Mouse (Mus musculus) midbrain, embryonic 13.5 days (tissue): ENCODE measurements around the gene Rnf186. TPM values are rescaled to one million over a fixed set of nuclear protein-coding genes. Genes with fewer than 3 reads are reported as not detected.
A peak's percentile ranks its signal among the peaks of the same experiment; 100 is the strongest.
"Not testable (repeated sequence)": the region's sequence is repeated elsewhere in the genome, so short reads cannot be mapped to it uniquely, and the experiment has no call there.

ENCODE experiments used
- ATAC-seq: fragments of 200-750 bp; cut with Nextera tagmentation; 2 replicates; pipeline ENCODE4 v1.8.0; 2017; ENCODE audit warnings: mild to moderate bottlenecking, moderate TSS enrichment, moderate library complexity
- H3K27ac ChIP-seq: fragments of 300-500 bp; sonication (generic); 2 replicates; pipeline ENCODE4 v1.5.1; 2015; ENCODE audit warnings: inconsistent platforms, mild to moderate bottlenecking, moderate library complexity
- H3K27me3 ChIP-seq: fragments of 300-500 bp; sonication (generic); 2 replicates; pipeline ENCODE4 v1.6.1; 2015; ENCODE audit warnings: mild to moderate bottlenecking, inconsistent platforms
- H3K36me3 ChIP-seq: fragments of 300-500 bp; sonication (generic); 2 replicates; pipeline ENCODE4 v1.6.1; 2015; ENCODE audit warnings: mild to moderate bottlenecking, inconsistent platforms
- H3K4me1 ChIP-seq: fragments of 300-500 bp; sonication (generic); replicated peaks from 2 replicates; pipeline ENCODE4 v1.6.1; 2015; ENCODE audit warnings: inconsistent platforms
- H3K4me2 ChIP-seq: fragments of 300-500 bp; sonication (generic); replicated peaks from 2 replicates; pipeline ENCODE4 v1.6.1; 2015; ENCODE audit warnings: moderate library complexity, mild to moderate bottlenecking, inconsistent platforms
- H3K4me3 ChIP-seq: fragments of 300-500 bp; sonication (generic); replicated peaks from 2 replicates; pipeline ENCODE4 v1.5.1; 2015; ENCODE audit warnings: mild to moderate bottlenecking, inconsistent platforms
- H3K9ac ChIP-seq: fragments of 300-500 bp; sonication (generic); replicated peaks from 2 replicates; pipeline ENCODE4 v1.6.1; 2015; ENCODE audit warnings: mild to moderate bottlenecking, inconsistent platforms
- H3K9me3 ChIP-seq: fragments of 300-500 bp; sonication (generic); 2 replicates; pipeline ENCODE4 v1.6.1; 2016; ENCODE audit warnings: mild to moderate bottlenecking, inconsistent platforms
- WGBS: fragments of 180-500 bp; shearing (Covaris S2); methylation state at CpG from one replicate; pipeline ENCODE4 v1.1.7; 2015; 5-methylcytosine and 5-hydroxymethylcytosine counted together
- polyA plus RNA-seq: library from polyadenylated mRNA; unstranded; fragments of >200 nt; fragmentation: Nextera tagmentation; extraction: Ambion mirVana; gene quantifications from 2 replicates; pipeline ENCODE4 v1.2.1, GENCODE M21; 2015

The Rnf186 gene
- polyA plus RNA-seq, 1 experiment from 2014 or later = 0.20 TPM

DNA sequence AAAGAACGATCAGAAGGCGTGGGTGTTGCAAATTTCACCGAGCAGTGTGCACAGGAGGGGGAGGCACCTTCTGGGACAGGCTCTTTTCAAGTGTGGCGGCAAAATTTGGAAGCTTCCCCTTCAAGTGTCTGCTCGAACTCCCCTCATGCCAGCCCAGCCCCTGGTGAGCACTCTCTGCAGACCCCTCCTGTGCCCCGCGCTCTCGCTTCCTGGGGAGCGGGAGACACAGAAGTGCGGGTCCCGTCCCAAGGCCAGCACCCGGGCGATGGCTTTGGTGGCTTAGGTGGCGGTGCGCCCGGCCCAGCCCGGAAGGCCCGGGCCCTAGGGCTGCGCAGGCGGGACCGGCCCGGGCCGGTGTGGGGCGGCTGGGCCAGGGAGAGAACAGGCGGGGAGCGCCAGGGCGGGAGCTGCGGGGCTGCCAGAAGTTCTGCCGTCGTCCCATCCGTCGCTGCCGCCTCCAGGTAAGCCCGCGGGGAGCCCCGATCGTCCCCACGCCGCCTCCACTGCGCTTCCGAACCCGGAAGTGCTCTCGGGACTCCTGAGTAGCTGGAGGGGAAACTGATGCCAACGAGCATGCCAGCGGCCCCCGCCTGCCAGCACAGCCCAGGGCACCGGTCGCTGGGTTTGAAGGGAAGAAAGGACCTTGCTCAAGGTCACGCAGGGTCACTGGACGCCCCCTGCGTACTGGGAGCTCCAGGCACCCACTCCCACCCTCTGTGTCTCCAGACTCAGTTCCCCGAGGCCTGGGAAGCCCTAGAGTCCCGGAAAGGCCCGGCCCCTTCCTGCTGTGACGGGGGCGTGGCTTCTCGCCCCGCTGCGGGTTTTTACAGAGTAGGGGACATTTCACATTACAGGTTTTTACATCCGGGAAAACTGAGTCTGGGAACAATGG lies 6.2 kb downstream of the Rnf186 start, which contains the start of gene Tmco4:
Tmco4 (plus strand) TSS at position 62 of the 892 bp plus-strand sequence.
- Histone ChIP-seq H3K4me3 (peak within 1 kb of the TSS; percentile 43), H3K4me2 (peak within 1 kb of the TSS; percentile 79), H3K9me3 (no peaks in the 10 kb centered on the region), H3K9ac (peak within 1 kb of the TSS; percentile 63), H3K27me3 (peaks cover 4% of the 10 kb centered on the region), H3K27ac (no peak within 1 kb of the TSS), H3K4me1 (peaks cover 16% of the 10 kb centered on the region), H3K36me3 (no peaks in the 10 kb centered on the region)
- ATAC-seq = peak; percentile 64
- 1% methylated on average over 58 of the region's 60 CpGs for WGBS

DNA sequence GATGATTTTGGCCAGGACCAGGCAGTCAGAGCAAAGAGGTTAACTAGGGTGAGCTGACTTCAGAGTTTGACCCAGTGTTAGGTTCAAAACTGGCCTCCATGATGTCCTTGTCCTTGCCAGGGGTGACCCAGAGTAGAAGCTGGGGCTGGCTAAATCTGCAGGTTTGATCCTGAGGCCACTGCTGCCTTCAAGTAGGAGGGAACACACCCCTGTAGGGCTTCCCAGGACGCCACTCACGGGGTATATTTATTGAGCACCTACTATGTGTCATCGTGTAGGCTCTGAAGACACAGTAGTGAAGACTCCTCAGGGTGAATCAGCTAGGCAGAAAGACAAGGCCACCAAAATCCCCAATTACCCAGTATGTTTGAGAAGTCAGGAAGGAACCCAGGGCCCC lies 6.8 kb downstream of the Rnf186 start:
- WGBS = 59% methylated on average over 3 of the region's 3 CpGs
- ATAC-seq = no peak
- Histone ChIP-seq H3K36me3 (no peaks in the 10 kb centered on the region), H3K9me3 (no peaks in the 10 kb centered on the region), H3K9ac (peak overlapping the region; percentile 63; the same call in 1 of the 2 replicates), H3K4me1 (peaks cover 16% of the 10 kb centered on the region), H3K27ac (no peak overlapping the region), H3K4me2 (peak overlapping the region; percentile 79), H3K4me3 (peak overlapping the region; percentile 43), H3K27me3 (peaks cover 4% of the 10 kb centered on the region)

DNA sequence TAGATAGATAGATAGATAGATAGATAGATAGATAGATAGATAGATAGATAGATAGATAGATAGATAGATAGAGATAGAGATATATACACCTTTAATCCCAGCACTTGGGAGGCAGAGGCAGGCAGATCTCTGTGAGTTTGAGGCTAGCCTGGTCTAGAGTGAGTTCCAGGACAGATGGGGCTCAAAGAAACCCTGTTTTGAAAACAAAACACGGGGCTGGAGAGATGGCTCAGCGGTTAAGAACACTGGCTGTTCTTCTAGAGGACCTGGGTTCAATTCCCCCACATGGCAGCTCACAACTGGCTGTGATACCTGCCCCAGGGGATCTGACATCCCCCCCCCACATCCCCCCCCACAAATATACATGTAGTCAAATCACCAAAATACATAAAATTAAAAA lies 7.6 kb downstream of the Rnf186 start:
- H3K9ac ChIP-seq, H3K4me2 ChIP-seq, ATAC-seq, H3K9me3 ChIP-seq, H3K27ac ChIP-seq, H3K36me3 ChIP-seq, H3K4me3 ChIP-seq, H3K27me3 ChIP-seq: not testable (repeated sequence)
- WGBS = 93% methylated on average over 2 of the region's 2 CpGs
- H3K4me1 ChIP-seq = peaks cover 16% of the 10 kb centered on the region

DNA sequence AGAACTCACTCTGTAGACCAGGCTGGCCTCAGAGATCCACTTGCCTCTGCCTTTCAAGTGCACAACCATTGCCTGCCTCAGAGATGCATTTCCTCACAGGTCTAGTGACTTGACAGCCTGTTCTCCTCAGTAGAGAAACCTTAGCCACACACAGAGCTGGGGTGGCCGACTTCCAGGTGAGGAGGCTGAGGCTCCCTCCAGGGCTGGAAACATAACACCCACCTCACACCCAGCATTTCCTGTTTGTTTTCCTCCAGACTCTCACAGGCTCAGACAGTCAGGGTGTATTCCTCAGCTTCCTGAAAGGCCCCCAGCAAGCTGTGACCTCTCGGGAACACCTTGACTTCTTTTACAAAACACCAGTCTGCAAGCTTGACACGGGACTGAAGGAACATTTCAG lies 8.3 kb downstream of the Rnf186 start:
- Histone ChIP-seq H3K4me1 (peaks cover 16% of the 10 kb centered on the region), H3K9me3 (no peaks in the 10 kb centered on the region), H3K27ac (no peak overlapping the region), H3K9ac (no peak overlapping the region), H3K4me2 (no peak overlapping the region), H3K36me3 (no peaks in the 10 kb centered on the region), H3K27me3 (peaks cover 4% of the 10 kb centered on the region), H3K4me3 (no peak overlapping the region)
- WGBS = 73% methylated on average over 3 of the region's 3 CpGs
- ATAC-seq = no peak

DNA sequence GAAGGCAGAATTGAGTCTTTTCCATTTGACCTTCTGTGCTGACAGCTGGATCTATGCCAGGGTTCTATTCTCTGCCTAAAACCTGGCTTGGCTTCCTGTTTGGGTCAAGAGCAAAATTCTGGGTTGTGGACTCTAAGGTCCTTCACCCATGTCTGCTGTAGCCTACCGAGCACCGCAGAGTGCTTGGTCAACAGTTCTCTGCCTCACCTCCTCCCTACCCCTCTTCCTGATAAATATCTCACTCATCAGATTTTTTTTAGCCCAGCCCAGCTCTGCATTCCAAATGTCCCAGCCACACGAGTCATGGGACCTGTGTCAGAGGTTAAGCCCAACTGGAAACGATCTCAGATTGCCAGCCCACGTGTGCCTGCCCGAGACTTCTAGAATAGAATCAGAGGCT lies 9.1 kb downstream of the Rnf186 start:
- H3K27me3 ChIP-seq = peaks cover 4% of the 10 kb centered on the region
- no peak overlapping the region for H3K4me2 ChIP-seq
- H3K9ac ChIP-seq = no peak overlapping the region
- H3K36me3 ChIP-seq = no peaks in the 10 kb centered on the region
- 84% methylated on average over 6 of the region's 6 CpGs for WGBS
- H3K4me1 ChIP-seq = peaks cover 16% of the 10 kb centered on the region
- H3K4me3 ChIP-seq = no peak overlapping the region
- H3K9me3 ChIP-seq = no peaks in the 10 kb centered on the region
- H3K27ac ChIP-seq = no peak overlapping the region
- no peak for ATAC-seq

DNA sequence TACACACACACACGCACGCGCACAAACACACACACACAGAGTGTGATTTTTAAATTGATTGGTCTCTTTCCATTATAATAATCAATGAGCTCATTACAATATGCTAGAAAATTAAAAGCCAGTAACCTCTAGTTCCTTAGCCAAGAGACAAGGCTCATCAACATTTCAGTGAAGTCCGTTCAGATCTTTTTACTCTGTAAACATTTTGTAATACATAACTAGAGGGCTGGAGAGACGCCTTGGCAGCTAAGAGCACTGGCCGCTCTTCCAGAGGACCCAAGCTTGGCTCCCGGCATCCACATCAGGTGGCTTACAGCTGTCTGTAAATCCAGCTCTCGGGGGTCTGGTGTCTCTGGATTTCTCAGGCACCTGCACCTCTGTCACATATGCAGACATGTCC lies 13.1 kb downstream of the Rnf186 start:
- Histone ChIP-seq H3K4me1 (no peaks in the 10 kb centered on the region), H3K9ac (no peak overlapping the region), H3K4me2 (no peak overlapping the region), H3K9me3 (no peaks in the 10 kb centered on the region), H3K27ac (no peak overlapping the region), H3K27me3 (no peaks in the 10 kb centered on the region), H3K4me3 (no peak overlapping the region), H3K36me3 (no peaks in the 10 kb centered on the region)
- WGBS = 92% methylated on average over 8 of the region's 8 CpGs
- no peak for ATAC-seq

DNA sequence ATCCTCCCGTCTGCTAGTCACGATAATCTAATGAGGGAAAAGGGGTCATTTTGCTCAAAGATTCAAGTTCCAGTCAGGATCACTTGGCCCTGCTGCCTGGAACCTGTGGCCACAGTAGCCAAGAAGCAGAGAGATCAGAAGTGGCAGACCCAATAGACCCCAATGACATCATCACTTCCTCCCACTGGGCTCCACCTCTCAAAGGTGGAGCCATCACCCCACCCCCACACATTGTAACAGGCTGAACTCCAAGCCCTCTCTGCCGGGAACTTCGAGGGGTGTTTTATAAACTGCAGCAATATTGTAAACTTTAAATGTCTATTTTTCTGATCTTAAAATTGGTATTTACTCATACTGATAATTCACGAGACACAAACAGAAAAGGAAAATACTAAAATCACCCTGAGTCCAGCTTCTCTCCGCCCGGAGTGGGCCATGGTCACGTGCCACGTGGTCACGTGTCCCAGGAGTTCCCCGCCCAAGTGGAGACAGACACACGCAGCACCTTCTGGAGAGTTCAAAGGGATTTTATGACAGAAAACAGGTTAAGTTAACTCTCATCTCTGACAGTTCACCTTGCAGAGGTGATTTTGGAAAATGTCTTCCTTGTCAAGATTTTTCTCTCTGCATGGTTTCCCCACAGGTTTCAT lies 14.0 kb downstream of the Rnf186 start:
- Histone ChIP-seq H3K27me3 (no peaks in the 10 kb centered on the region), H3K9ac (no peak overlapping the region), H3K9me3 (no peaks in the 10 kb centered on the region), H3K27ac (no peak overlapping the region), H3K4me3 (no peak overlapping the region), H3K36me3 (no peaks in the 10 kb centered on the region), H3K4me2 (no peak overlapping the region), H3K4me1 (no peaks in the 10 kb centered on the region)
- no peak for ATAC-seq
- 27% methylated on average over 12 of the region's 12 CpGs for WGBS

DNA sequence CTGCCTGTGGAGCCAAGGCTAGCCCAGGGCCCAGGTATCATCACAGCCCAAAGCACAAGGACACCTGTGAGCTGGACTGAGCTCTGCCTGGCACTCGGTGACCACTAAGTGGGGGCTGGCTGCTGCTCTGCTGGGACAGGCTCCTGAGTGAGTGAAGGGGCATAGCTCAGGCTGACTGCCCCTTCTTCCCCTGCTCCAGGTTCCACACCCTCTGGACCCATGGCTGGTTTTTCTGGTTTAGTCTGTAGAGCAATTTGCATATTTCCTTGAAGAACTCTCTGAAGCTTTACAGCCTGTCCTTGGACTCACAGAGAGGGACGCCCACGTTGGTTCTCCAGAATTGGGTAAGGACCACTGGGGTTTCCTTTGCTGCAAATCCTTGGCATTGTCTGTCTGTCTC lies 16.5 kb downstream of the Rnf186 start:
- no peaks in the 10 kb centered on the region for H3K27me3 ChIP-seq
- H3K27ac ChIP-seq = no peak overlapping the region
- H3K36me3 ChIP-seq = no peaks in the 10 kb centered on the region
- no peak overlapping the region for H3K4me3 ChIP-seq
- H3K4me2 ChIP-seq = no peak overlapping the region
- WGBS = 73% methylated on average over 3 of the region's 3 CpGs
- no peaks in the 10 kb centered on the region for H3K9me3 ChIP-seq
- ATAC-seq = no peak
- no peak overlapping the region for H3K9ac ChIP-seq
- H3K4me1 ChIP-seq = no peaks in the 10 kb centered on the region

DNA sequence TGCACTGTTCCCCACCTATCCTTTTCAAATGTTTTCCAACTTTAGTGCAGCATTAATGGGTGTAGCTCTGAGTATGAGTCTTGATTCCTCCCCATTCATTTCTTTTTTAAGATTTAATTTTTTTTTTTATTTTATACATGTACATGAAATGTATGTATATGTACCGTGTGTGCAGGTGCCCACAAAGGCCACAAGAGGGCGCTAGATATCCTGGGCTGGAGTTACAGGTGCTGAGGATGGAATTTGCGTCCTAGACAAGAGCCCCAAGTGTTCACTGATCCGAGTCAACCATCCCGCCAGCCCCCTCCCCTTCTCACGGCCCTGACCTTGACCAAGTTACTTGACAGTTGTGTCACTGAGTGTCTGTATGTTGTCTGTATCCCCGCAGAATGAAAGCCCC lies 17.8 kb downstream of the Rnf186 start:
- Histone ChIP-seq H3K4me2 (no peak overlapping the region), H3K9me3 (no peaks in the 10 kb centered on the region), H3K27me3 (no peaks in the 10 kb centered on the region), H3K27ac (no peak overlapping the region), H3K4me1 (no peaks in the 10 kb centered on the region), H3K9ac (no peak overlapping the region), H3K4me3 (no peak overlapping the region), H3K36me3 (no peaks in the 10 kb centered on the region)
- WGBS = 74% methylated on average over 7 of the region's 7 CpGs
- no peak for ATAC-seq

DNA sequence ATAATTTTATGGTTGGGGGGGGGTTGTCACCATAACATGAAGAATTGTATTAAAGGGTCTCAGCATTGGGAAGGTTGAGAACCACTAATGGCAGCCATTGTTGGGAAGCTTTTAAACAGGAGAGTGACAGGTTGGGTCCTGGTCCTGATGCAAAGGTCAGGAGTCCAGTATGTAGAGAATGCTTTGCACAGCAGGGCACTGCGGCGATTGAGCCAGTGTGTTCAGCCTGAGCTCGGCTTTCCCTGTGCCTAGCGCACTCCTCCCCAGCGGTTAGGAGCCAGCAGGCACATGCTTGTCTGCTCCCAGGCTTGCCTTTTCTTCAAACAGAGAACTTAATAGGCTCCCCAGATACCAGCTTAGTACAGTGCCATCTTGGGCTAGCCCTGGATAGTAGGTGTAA lies 19.4 kb downstream of the Rnf186 start:
- Histone ChIP-seq H3K9ac (no peak overlapping the region), H3K27ac (no peak overlapping the region), H3K9me3 (no peaks in the 10 kb centered on the region), H3K27me3 (no peaks in the 10 kb centered on the region), H3K4me3 (no peak overlapping the region), H3K36me3 (no peaks in the 10 kb centered on the region), H3K4me2 (no peak overlapping the region), H3K4me1 (no peaks in the 10 kb centered on the region)
- WGBS = 34% methylated on average over 5 of the region's 5 CpGs
- ATAC-seq = 0 out of 2 replicates have a peak, but pooled peaks have one; percentile 6

DNA sequence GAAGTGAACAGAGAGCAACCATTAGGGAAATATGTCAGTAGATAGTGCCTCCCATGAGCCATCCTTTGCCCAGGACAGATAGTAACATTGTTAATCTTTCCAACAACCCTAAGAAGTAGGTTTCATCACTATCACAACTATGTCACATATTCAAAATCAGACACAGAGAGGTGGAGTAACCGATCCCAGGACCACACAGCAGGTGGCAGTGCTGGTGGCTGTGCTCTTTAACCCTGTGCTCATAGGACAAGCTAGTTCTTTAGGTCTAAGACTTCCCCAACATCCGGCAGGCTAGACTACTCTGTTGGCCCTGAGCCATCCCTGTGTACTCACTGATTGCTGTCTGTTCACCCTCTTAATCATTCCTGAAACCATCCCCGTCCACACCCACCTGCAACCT lies 27.5 kb downstream of the Rnf186 start:
- Histone ChIP-seq H3K9ac (no peak overlapping the region), H3K4me3 (no peak overlapping the region), H3K36me3 (no peaks in the 10 kb centered on the region), H3K27ac (no peak overlapping the region), H3K4me2 (no peak overlapping the region), H3K4me1 (no peaks in the 10 kb centered on the region), H3K9me3 (no peaks in the 10 kb centered on the region), H3K27me3 (no peaks in the 10 kb centered on the region)
- ATAC-seq = no peak
- WGBS = 79% methylated on average over 3 of the region's 3 CpGs

DNA sequence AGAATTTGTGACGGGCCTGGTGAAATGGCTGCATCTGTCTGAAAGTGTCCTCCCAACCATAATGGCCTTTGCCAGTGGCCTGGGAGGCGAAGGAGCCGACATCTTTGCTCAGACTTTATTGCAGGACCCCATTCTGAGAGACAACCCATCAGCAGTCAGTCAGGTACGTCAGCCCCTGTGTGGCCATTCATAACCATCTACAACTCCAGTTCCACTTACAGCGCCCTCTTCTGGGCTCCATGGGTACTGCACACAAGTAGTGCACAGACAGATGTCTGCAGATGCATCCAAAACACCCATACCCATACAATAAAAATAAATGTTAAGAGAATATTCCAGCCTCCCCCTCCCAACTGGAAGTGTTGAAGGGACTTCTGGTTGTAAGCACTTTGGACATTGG lies 29.5 kb downstream of the Rnf186 start:
- Histone ChIP-seq H3K27ac (no peak overlapping the region), H3K9ac (no peak overlapping the region), H3K27me3 (no peaks in the 10 kb centered on the region), H3K4me3 (no peak overlapping the region), H3K36me3 (no peaks in the 10 kb centered on the region), H3K9me3 (no peaks in the 10 kb centered on the region), H3K4me1 (no peaks in the 10 kb centered on the region), H3K4me2 (no peak overlapping the region)
- no peak for ATAC-seq
- WGBS = 79% methylated on average over 5 of the region's 5 CpGs
